Mouse (Mus musculus) urinary bladder, postnatal 36 days (tissue): ENCODE measurements around the gene Gm10197.
A peak's percentile ranks its signal among the peaks of the same experiment; 100 is the strongest.

Experiments
- DNase-seq, 2 experiments: peaks; one replicate each; pipeline ENCODE4 v3.0.0; 2022; ENCODE audit warnings: low spot score in 2 of 2, mixed read lengths in 1 of 2

Gene Gm10197

DNA sequence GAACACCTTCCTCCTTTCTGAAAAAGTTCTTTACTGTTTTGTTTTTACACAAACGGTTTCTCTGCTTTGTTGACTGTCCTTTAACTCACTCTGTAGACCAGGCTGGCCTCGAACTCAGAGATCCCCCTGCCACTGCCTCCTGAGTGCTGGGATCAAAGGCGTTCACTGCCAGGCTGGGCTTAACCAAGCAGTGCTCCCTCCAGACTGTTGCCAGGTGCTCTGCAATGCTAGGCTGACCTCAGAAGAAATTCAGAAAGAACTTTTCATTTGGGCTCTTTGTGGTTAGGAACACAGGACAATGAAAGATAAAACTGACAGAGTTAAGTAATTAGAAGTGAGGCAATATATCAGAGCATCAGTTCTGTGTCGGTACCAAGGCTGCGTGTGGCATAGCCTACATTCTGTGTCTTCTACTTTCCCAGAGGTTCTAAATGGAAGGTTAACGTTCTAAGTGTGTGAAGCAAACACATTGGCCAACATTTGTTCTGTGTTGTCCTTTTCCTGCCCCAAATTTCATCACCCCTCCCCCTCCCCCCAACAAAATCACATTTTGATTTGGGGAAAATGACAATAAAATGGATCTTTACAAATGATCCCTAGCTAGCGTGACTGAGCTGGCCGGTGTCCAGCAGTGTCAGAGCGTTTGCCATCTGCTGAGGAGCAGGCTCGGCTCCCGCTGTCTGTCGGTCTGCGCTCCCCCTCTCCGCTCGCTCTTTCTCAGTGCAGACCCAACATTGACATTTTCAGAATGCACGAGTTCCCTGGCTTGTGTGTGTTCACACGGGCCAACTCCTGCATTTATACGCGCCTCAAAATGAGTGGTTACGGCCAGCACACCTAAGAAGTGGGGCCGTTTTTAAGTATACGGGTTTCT is 12.2 kb downstream of the Gm10197 start:
- DNase-seq, result peak in 1 of 2 experiments; percentile 31

DNA sequence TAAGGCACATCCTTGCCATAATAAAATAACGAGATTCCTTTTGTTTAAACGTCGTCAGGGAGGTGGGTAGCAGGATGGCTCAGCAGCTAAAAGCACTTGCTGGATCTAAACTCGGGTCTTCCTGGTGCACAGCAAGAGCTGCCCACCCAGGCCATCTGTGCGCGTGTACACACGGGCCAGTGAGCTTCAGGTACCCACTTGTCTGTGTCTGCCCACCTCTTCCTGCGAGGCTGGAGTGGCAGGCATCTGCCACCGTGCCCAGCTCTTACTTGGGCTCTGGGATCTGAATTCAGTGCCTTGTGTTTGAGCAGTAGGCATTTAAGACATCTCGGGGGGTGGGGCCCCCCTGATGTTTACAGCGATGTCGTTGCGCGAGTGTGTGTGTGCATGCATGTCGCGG is 16.5 kb downstream of the Gm10197 start:
- DNase-seq, result no peak

DNA sequence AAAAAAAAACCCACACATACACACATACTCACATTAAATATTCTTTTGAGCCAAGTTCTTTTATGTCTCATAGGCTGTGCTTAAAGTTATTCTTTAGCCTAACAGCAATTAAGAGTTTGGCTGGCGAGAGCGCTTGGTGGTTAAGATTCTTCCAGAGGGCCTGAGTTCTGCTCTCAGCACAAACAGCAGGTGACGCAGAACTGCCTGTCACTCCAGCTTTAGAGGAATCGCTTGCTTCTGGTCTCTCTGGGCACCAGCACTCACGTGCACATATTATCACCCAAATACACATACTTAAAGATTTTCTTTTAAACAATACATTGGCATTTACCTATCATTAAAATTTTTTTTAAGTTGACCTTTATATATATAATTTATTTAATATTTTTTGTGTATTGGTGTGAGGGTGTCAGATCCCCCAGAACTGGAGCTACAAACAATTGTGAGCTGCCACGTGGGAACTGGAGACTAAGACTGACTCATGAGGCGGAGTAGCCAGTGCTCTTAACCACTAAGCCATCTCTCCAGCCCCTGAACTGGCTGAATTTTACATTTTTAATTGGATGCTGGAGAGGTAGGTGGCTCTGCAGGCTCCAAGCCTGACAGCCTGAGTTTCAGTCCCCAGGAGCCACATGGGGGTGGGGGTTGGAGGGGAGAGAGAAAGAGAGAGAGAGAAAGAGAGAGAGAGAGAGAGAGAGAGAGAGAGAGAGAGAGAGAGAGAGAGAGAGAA is 17.1 kb downstream of the Gm10197 start:
- no peak for DNase-seq

DNA sequence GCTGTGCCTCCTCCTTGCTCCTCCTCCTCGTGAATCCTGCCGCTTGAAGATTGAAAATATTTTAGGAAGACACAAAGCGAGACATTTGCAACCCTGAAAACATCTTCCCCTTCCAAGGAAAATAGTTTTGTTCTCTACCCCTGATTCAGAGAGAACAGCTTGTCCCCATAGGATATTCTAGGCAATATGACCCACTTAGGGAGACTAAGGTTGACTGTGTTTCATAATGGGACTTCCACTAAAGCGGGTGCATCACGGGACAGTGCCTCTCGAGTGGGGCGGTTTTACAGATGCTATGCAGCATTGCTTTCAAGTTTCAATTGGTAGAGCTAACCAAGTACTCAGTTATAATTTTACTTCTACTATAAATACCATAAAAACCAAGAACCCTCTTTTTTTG is 17.7 kb downstream of the Gm10197 start:
- no peak for DNase-seq

DNA sequence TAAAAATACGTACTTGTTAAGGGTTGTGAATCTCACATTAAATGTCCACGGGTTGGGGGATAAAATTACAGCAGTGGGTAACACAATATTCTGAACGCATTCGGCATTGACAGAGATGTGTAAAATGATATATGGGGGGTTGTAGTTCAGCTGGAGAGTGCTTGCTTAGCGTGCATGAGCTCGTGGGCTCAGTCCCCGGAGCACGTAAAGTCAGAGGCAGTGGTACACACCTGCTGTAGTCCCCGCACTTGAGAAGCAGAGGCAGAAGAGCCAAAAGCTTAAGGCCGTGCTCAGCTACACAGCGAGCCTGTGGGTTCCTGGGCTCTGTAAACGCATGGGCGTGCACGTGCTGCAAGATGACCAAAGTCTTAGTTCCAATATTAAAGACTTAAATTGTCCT is 25.8 kb downstream of the Gm10197 start:
- DNase-seq, result no peak

DNA sequence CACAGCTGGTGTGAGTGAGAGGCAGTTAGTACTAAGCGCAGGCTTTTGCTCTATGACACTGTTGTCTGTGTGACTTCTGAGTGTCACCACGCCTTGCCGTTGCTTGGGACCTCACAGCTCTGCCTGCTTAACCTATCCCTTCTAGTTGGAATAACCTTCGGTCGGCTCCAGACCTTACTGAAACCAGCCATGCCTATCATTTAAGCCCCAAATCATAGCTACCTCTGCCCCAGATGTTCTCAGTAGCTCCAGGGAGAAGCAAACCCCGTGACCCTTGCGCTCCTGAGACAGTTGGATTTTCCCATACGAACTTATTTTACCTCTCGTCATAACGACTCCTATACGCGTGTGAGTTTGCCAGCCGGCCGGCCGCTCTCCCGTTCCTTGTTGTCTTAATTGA is 27.5 kb downstream of the Gm10197 start:
- no peak for DNase-seq

DNA sequence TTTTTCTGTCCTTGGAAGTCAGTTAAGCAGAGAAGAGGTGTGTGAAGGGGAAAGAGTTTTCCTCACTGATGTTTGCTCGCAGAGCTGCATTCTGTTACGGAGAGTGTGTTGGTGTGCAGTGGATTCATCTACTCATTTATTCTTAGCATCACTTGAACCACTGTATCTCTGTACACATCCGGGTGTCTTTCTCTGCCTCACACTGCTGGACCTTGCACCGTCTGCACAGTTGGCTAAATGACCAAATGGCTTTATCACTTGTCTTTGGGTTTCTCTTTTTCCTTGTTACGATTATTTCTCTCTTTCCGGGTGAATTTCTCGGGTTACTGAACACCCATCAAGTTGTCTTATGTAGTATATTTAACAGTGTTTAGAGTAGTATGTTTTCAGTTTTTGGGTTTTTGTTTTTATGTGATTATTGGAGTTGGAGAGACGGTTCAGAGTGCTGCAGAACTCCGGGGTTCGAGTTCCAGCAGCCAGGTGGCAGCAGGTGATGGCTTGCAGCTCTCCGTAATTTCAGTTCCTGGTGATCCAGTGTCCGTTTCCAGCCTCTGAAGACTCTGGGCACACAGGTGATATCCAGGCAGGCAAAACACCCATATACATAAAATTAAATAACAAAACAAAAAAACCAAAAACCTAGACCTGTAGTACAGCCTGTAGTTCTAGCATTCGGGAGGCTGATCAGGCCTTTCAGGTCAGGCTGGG is 28.2 kb downstream of the Gm10197 start:
- DNase-seq, result no peak

DNA sequence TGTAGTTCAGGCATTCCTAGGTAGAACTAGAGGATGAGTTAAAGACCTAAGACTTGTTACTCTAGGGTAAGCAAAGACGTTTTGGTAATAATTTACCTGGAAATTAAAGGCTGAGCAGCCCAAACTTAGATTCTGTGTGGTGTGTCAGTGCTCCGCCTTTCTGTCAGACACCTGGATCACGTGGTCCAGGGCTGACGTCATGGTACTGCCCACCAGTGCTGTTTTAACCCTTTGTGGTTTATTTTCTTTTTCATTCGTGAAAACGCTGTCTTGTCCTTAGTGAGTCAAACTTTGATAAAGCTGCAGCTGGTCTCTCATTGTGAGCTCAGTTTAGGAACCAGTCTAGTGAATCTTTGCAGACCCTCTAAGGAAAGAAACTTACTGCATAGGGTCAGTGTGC is 31.1 kb downstream of the Gm10197 start:
- no peak for DNase-seq

DNA sequence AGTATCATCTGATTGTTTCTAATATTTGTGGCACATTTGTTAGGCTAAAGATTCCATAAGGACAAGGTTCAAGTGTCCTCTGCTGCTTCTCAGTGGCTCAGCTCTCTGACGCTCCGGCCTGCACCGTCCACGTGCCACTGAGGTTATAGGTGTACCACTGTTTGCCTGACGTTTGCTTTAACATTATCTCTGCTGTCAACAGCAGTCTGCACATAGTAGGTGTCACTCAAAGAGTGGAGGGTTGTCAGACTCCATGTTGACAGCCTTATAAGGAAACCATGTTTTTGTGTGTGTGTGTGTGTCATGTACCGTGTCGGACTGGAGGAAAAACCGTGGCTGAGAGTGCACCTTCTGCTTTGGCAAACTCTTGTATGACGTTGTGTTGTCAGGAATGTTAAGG is 36.3 kb downstream of the Gm10197 start:
- DNase-seq, result no peak

DNA sequence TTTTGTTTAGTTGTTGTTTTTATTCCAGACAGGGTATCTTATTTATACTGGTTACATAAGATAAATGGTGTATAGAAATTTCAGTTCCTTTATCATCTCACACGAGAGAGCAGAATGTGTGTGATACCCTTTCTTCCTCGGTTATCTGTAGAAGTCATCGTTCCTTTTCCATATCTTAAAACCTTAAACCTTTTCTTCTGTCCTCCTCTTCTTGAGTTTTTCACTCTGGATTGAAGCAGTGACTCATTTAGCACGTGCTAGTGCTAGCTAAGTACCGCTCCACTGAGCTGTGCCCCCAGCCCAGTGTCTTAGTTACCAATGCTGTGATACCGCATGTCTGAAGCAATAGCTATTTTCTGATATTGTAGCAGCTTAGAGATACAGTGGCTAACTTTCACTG is 37.8 kb downstream of the Gm10197 start:
- no peak for DNase-seq

DNA sequence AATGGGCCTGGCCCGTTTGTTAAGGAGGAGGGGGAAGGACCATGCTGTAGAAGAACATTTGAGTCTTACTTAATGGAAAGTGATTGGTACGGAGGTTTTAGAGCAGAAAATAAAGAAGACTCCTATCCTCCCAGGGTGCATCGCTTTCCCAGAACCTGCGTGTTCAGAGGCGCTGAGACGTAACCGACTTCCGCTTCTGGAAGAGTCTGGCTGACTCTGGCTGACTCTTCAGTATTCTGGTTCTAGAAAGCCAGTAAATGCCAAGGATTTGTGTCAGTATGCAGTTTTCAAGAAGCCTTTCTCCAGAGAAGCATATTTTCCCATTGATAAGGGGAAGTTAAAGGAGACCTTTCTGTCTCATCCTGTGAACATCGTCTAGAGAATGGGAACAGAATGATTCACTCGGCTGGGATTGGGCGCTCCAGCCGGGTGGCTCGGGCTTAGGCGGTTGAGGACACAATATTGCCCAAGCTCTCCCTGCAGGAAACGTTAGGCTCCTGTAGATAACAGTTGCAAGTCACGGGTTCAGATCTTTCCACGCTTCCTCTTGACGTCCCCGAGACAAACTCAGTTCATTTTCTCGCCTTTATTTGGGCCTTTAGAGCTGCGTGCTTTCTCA is 39.6 kb downstream of the Gm10197 start:
- DNase-seq, result no peak

DNA sequence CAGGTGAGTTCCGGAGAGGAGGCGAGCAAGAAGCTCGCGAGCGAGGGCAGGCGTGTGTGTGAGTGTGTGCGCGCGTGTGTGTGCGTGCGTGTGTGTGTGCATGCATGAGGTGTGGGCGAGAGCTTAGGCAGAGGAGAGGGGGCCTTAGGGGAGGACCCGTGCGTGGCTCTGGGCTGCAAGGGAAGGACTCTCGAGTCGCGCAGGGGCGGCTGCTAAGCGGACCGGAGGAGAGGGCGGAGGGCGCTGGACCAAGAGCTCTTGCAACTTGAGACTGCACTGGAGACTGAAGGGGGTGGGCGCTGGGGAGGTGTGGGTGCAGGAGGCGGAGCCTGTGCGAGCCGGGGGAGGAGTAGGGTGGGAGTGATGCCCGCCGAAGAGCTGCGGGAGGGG is 41.6 kb downstream of the Gm10197 start:
- DNase-seq, result peak; percentile 60 to 76

DNA sequence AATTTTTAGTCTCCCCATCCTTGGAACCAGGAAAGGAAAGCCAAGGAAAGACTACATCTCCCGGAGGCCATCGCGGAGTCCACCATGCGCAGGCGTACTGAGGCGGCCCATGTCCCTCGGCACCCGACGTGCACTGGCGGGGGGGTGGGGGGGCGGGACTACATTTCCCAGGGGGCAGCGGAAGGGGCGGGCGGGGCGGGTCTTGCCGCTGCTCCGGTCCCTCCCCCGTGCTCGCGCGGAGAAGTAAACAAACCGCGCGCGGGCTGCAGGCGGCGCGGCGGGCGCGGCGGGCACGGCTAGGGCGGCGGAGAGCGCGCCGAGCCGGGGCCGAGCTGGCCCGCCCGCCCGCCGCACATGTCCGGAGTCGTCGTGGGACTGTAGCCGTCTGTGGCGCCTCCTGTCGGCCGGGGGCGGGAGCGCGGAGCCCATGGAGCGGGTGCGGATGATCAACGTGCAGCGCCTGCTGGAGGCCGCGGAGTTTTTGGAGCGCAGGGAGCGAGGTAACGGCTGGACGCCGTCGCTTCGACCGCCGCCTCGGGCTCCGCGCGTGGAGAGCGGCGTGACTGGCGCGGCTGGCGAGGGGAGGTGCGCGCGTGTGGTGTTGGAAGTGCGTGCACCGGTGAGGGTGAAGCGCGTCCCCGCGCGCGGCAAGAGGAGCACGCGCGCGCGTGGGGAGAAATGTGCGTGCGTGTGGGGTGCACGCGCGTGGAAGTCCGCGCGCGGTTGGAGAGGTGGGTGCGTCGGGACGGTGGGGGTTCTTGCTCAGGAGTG is 42.2 kb downstream of the Gm10197 start:
- peak; percentile 84 to 91 for DNase-seq

DNA sequence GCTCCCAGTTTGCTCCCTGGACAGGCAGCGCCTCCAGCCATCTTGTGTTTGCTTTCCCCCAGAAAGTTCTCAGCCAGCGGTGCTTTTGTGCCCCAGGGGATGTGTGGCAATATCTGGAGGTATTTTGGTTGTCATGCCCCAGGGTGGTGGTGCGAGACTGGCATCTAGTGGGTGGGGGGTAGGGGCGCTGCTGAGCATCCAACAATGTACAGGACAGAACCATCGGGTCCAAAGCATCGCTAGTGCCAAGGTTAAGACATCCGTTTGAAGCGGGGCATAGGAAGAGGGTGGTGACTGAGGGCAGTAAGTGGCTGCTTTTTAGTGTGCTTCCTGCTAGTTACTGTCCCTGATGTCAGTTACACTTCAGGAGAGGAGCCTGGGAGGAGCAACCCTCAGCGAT is 43.5 kb downstream of the Gm10197 start:
- DNase-seq, result no peak

DNA sequence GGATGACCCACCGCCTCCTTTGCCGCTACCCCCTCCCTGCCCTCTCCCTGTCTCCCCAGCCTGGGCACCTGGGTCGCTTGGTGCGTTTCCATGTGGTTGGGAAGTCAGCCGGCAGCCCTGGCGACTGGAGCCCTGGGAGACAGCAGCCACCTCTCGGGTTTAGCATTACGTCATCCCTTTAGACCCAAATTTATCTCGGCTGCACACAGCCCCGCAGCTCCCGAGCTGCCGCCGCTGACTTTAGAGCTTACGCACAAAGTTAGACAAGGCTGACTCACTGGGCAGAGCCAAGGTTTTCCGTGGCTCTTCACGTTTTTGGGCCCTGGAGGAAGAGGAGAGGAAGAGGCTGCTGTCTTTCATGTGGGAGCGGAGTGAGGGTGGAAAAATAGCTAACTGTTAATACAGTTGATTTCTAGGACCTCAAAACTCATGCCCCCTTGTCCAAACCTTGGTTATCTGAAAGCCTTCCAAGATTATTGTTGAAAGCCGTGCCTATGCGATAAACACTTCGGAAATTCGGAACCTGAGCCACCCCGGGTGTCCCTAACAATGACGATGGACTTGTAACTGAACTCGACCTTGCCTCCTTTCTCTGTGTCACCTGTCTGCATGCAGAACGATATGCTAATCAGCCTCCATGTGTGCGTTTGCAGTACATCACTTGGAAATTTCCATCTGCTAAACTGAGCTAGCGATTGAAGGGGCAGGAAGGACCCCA is 45.8 kb downstream of the Gm10197 start:
- DNase-seq, result peak in 1 of 2 experiments; percentile 45

DNA sequence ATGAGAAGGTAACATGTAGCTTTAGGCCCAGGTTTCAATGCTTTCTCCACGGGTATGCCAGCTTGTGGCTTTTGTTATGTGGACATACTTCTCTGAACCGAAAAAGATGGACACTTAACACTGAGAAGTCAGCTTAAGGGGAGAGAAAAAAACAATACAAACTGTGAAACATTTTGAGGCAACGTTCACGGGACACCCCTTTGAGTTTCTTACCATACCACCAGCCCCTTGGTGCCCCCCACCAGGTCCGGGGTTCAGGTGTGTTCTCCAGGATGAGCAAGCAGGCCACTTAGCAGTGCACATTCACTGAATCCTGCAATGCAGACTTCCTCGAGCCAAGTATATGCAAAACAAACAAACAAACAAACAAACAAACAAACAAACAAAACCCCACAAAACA is 46.7 kb downstream of the Gm10197 start:
- no peak for DNase-seq

DNA sequence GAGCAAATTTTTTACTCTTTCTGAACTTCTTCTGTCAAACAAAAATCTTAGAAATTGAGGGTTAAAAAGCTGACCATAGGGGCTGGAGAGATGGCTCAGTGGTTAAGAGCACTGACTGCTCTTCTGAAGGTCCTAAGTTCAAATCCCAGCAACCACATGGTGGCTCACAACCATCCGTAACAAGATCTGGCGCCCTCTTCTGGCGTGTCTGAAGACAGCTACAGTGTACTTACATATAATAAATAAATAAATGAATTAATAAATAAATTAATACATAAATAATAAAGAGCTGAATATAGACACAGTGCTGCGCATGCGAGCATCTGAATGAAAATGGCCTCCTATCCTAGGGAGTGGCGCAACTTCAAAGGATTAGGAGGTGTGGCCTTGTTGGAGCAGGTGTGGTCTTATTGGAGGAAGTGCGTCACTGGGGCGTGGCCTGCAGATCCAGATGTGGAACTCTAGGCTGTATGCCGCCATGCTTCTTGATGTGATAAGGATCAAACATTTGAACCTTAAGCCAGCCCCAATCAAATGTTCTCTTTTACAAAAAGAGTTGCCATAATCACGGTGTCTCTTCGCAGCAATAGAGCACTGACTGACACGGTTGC is 49.0 kb downstream of the Gm10197 start:
- DNase-seq, result no peak
